Mouse (Mus musculus) gastrocnemius, postnatal 14 days (tissue): Measurements from ENCODE around the gene Eno1. TPM values are rescaled to one million over a fixed set of nuclear protein-coding genes. Genes with fewer than 3 reads are reported as not detected.

Experiments used
- total RNA-seq, 2 experiments: library from RNA; stranded (reverse); gene quantifications; 2 replicates each; pipeline ENCODE4 v1.2.3; 2021

The Eno1 gene
- total RNA-seq, 2 experiments from 2014 or later = 371 to 430 TPM

Other genes starting within 250 kb of the Eno1 start
- 10 to 100 TPM; 48.5 to 62.8 TPM for gene H6pd, start 227.7 kb upstream of the Eno1 start, total RNA-seq
- 10 to 100 TPM; 19.3 to 20.2 TPM for gene Gpr157, start 149.4 kb upstream of the Eno1 start, total RNA-seq
- under 1 TPM; 0.49 to 0.58 TPM for gene Slc2a5, start 117.4 kb upstream of the Eno1 start, total RNA-seq
- not detected for gene Slc2a7, start 87.7 kb upstream of the Eno1 start, total RNA-seq
- gene Car6, start 35.4 kb upstream of the Eno1 start, total RNA-seq = under 1 TPM in 1 of 2 experiments, not detected in 1; 0.29 TPM
- gene Rere, start 44.9 kb downstream of the Eno1 start, total RNA-seq = 10 to 100 TPM; 44.4 to 52.1 TPM